Mouse (Mus musculus) liver, embryonic 14.5 days (tissue): ENCODE data around the gene Arl6ip4. TPM values are rescaled to one million over a fixed set of nuclear protein-coding genes. Genes with fewer than 3 reads are reported as not detected.
A peak's percentile ranks its signal among the peaks of the same experiment; 100 is the strongest.

Experiments
- ATAC-seq: fragments of 200-750 bp; cut with Nextera tagmentation; 2 replicates; pipeline ENCODE4 v1.8.0; 2017; ENCODE audit warnings: moderate number of reproducible peaks, mild to moderate bottlenecking, moderate library complexity; ENCODE audit not compliant: insufficient read depth
- DNase-seq, 3 experiments: peaks; one replicate each; pipeline ENCODE4 v3.0.0-alpha.2; 2012 to 2013; ENCODE audit warnings: low read depth in 3 of 3, low spot score in 3 of 3
- H3K27ac ChIP-seq: fragments of 300-500 bp; sonication (generic); 2 replicates; pipeline ENCODE4 v1.5.1; 2014; ENCODE audit warnings: moderate library complexity, mild to moderate bottlenecking, control low read depth, inconsistent platforms
- H3K27me3 ChIP-seq: fragments of 300-500 bp; sonication (generic); 2 replicates; pipeline ENCODE4 v1.6.1; 2014; ENCODE audit warnings: mild to moderate bottlenecking, low read length, moderate library complexity; ENCODE audit not compliant: control insufficient read depth, insufficient read depth
- H3K36me3 ChIP-seq: fragments of 300-500 bp; sonication (generic); replicated peaks from 2 replicates; pipeline ENCODE4 v1.6.1; 2014; ENCODE audit warnings: low read depth; ENCODE audit not compliant: control insufficient read depth, insufficient read depth
- H3K4me1 ChIP-seq, 2 experiments: fragments of 200-500 bp in 1 of 2; fragments of 300-500 bp in 1 of 2; sonication (generic) in 1 of 2; replicated peaks; 2 replicates each; pipeline ENCODE4 v1.6.1; 2012 to 2014; ENCODE audit warnings: antibody characterized with exemption in 1 of 2, inconsistent platforms in 1 of 2, low read length in 1 of 2; ENCODE audit not compliant: control insufficient read depth in 2 of 2, insufficient read depth in 2 of 2
- H3K4me2 ChIP-seq: fragments of 300-500 bp; sonication (generic); 2 replicates; pipeline ENCODE4 v1.6.1; 2014; ENCODE audit warnings: low read depth, mild to moderate bottlenecking, control low read depth, moderate library complexity
- H3K4me3 ChIP-seq, 2 experiments: fragments of 200-500 bp in 1 of 2; fragments of 300-500 bp in 1 of 2; sonication (generic) in 1 of 2; 2 replicates each; pipeline ENCODE4 v1.5.1; 2012 to 2014; ENCODE audit warnings: low read depth in 2 of 2, low read length in 2 of 2, mild to moderate bottlenecking in 2 of 2, control low read depth in 1 of 2, inconsistent platforms in 1 of 2, moderate library complexity in 1 of 2; ENCODE audit not compliant: insufficient read depth in 1 of 2
- H3K9ac ChIP-seq: fragments of 300-500 bp; sonication (generic); replicated peaks from 2 replicates; pipeline ENCODE4 v1.6.1; 2014; ENCODE audit warnings: mild to moderate bottlenecking, control low read depth, moderate library complexity
- H3K9me3 ChIP-seq: fragments of 300-500 bp; sonication (generic); 2 replicates; pipeline ENCODE4 v1.6.1; 2016; ENCODE audit warnings: low read length, mixed read lengths; ENCODE audit not compliant: control insufficient read depth
- CTCF ChIP-seq: IDR thresholded peaks from 2 replicates; pipeline ENCODE4 v1.5.1; 2016; ENCODE audit warnings: antibody characterized with exemption, low read depth, control low read depth
- EP300 ChIP-seq: IDR thresholded peaks from 2 replicates; pipeline ENCODE4 v1.6.1; 2016; ENCODE audit warnings: antibody characterized with exemption, low read depth
- WGBS: fragments of 180-500 bp; shearing (Covaris S2); extraction: QIAGEN DNeasy Blood & Tissue Kit; methylation state at CpG from one replicate; pipeline ENCODE4 v1.1.7; 2014; ENCODE audit not compliant: insufficient replicate concordance; 5-methylcytosine and 5-hydroxymethylcytosine counted together
- polyA plus RNA-seq, 2 experiments: library from polyadenylated mRNA; depleted of rRNA in 1 of 2; stranded (reverse) in 1 of 2; unstranded in 1 of 2; fragments of >200 nt; fragmentation: Nextera tagmentation in 1 of 2; extraction: Ambion mirVana in 1 of 2; gene quantifications; 2 replicates each; pipeline versions ENCODE4 v1.2.1 to v1.2.3; 2012 to 2014

Arl6ip4 gene
- polyA plus RNA-seq, 2 experiments, result 50.6 to 52.2 TPM

- H3K27ac ChIP-seq, result peak within 1 kb of the TSS; percentile 87
- peak within 1 kb of the TSS; percentile 85 for H3K9ac ChIP-seq
- DNase-seq (peak; percentile 94 to 95 (median 95)), ATAC-seq (peak; percentile 96)
- H3K9me3 ChIP-seq, result no peaks in the 10 kb centered on the region
- under 1% methylated on average over 66 of the region's 66 CpGs for WGBS
- no peaks in the 10 kb centered on the region; the same call in 1 of the 2 replicates for H3K36me3 ChIP-seq
- H3K27me3 ChIP-seq, result no peaks in the 10 kb centered on the region
- peak within 1 kb of the TSS; percentile 86 to 91 for H3K4me3 ChIP-seq
- TF ChIP-seq EP300 (no peak), CTCF (peak; percentile 69)
- H3K4me2 ChIP-seq, result peak within 1 kb of the TSS; percentile 97
- H3K4me1 ChIP-seq, result peaks cover 7 to 19% of the 10 kb centered on the region in 2 experiments
Observed at GRCm38 (mm10) chr5:124111742-124112497, 4.0 kb upstream of the Arl6ip4 start, which contains the start of gene Ogfod2. Ogfod2 (plus strand) TSS chr5:124112297.

DNA sequence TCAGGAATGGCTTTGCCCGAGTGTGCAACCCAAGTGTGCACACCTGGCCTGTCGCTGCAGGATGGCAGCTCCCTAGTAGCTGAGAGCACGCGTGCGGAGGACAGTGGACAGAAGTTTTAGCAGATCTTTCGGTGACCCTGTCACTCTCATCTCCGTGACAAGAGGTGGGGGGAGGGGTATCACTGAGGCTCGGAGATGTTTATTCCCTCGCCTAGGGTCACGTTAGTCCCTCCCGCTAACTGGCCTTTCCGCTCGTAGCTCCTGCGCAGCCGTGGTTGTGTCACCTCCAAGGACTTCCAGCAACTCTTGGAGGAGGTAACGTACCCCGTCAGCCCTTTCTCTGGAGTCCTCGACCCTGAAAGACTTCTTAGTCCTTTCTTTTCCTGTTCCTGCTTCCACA, 3.4 kb upstream of the Arl6ip4 start:
- DNase-seq (no peak), ATAC-seq (peak; percentile 6; the same call in 1 of the 2 replicates)
- peak overlapping the region; percentile 97 for H3K4me2 ChIP-seq
- H3K9me3 ChIP-seq, result no peaks in the 10 kb centered on the region
- peaks cover 7 to 22% of the 10 kb centered on the region in 2 experiments for H3K4me1 ChIP-seq
- no peak for TF ChIP-seq EP300
- no peak for TF ChIP-seq CTCF
- no peaks in the 10 kb centered on the region for H3K27me3 ChIP-seq
- H3K4me3 ChIP-seq, result peak overlapping the region; percentile 86 to 91
- H3K27ac ChIP-seq, result peak overlapping the region; percentile 87
- H3K9ac ChIP-seq, result peak overlapping the region; percentile 85
- WGBS, result 3% methylated on average over 18 of the region's 18 CpGs
- no peaks in the 10 kb centered on the region; the same call in 1 of the 2 replicates for H3K36me3 ChIP-seq

- WGBS, result 13% methylated on average over 14 of the region's 14 CpGs
- H3K4me1 ChIP-seq, result peaks cover 7 to 22% of the 10 kb centered on the region in 2 experiments
Observed at GRCm38 (mm10) chr5:124113030-124113429, 2.9 kb upstream of the Arl6ip4 start.

GRCm38 (mm10) chr5:124114276-124115025, 1.4 kb upstream of the Arl6ip4 start:
- H3K4me2 ChIP-seq, result peak overlapping the region; percentile 89
- H3K36me3 ChIP-seq, result peaks cover 4% of the 10 kb centered on the region; the same call in 1 of the 2 replicates
- peaks cover 7 to 22% of the 10 kb centered on the region in 2 experiments for H3K4me1 ChIP-seq
- WGBS, result 88% methylated on average over 24 of the region's 24 CpGs
- no peaks in the 10 kb centered on the region for H3K27me3 ChIP-seq
- H3K4me3 ChIP-seq, result no peak overlapping the region
- DNase-seq (no peak), ATAC-seq (no peak)
- H3K27ac ChIP-seq, result no peak overlapping the region
- H3K9ac ChIP-seq, result no peak overlapping the region
- no peaks in the 10 kb centered on the region for H3K9me3 ChIP-seq
- TF ChIP-seq CTCF, result no peak
- no peak for TF ChIP-seq EP300

More at GRCm38 (mm10) chr5:124113030-124113429, 2.9 kb upstream of the Arl6ip4 start:
- TF ChIP-seq EP300, result no peak
- TF ChIP-seq CTCF, result peak; percentile 84
- H3K36me3 ChIP-seq, result peaks cover 2% of the 10 kb centered on the region; the same call in 1 of the 2 replicates
- H3K27ac ChIP-seq, result peak overlapping the region; percentile 87
- no peaks in the 10 kb centered on the region for H3K9me3 ChIP-seq
- peak overlapping the region; percentile 86 to 91 for H3K4me3 ChIP-seq
- no peak for ATAC-seq
- H3K4me2 ChIP-seq, result peak overlapping the region; percentile 97
- no peaks in the 10 kb centered on the region for H3K27me3 ChIP-seq
- peak overlapping the region; percentile 85 for H3K9ac ChIP-seq
- DNase-seq, result peak in 2 of 3 experiments; percentile 41 to 52

DNA sequence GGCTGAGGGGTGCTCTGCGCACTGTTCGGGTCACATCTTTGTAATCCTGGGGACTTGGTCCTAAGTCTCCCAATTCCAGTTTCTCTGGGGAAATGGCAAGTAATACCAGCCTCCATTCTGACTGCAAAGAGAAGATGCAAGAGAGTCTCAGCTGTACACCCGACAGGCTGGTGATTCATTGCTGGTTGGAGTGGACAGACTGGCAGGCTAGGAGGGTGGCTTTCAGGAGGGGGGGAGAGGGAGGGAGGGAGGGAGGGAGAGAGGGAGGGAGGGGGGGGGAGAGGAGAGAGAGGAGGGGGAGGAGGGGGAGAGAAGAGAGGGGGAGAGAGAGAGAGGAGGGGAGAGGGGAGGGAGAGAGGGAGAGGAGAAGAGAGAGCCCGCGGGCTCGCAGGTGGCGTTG, 358 bp upstream of the Arl6ip4 start:
- DNase-seq, result no peak
- no peak for ATAC-seq
- WGBS, result 21% methylated on average over 7 of the region's 7 CpGs
- H3K4me3 ChIP-seq, result peak overlapping the region; percentile 93 to 97
- no peaks in the 10 kb centered on the region for H3K9me3 ChIP-seq
- H3K4me1 ChIP-seq, result peaks cover 7 to 22% of the 10 kb centered on the region in 2 experiments
- peak overlapping the region; percentile 89 for H3K4me2 ChIP-seq
- TF ChIP-seq EP300, result no peak
- H3K36me3 ChIP-seq, result peaks cover 4% of the 10 kb centered on the region
- H3K27me3 ChIP-seq, result no peaks in the 10 kb centered on the region
- H3K9ac ChIP-seq, result peak overlapping the region; percentile 97
- peak overlapping the region; percentile 17; the same call in 1 of the 2 replicates for H3K27ac ChIP-seq
